Mouse (Mus musculus) C2C12 (cell line): ENCODE measurements around the gene Tbc1d17. TPM values are rescaled to one million over a fixed set of nuclear protein-coding genes. Genes with fewer than 3 reads are reported as not detected.
"Not testable (repeated sequence)": the region's sequence is repeated elsewhere in the genome, so short reads cannot be mapped to it uniquely, and the experiment has no call there.

Source experiments
- H3K27me3 ChIP-seq: one replicate; pipeline ENCODE4 v1.6.1; 2011; ENCODE audit not compliant: control insufficient read depth, insufficient read depth, insufficient read length
- H3K36me3 ChIP-seq: one replicate; pipeline ENCODE4 v1.6.1; 2011; ENCODE audit not compliant: control insufficient read depth, insufficient read depth
- H3K4me3 ChIP-seq: one replicate; pipeline ENCODE4 v1.5.1; 2011; ENCODE audit warnings: mild to moderate bottlenecking, control low read depth; ENCODE audit not compliant: poor library complexity, insufficient read depth, severe bottlenecking
- H3K79me2 ChIP-seq: one replicate; pipeline ENCODE4 v1.6.1; 2011; ENCODE audit not compliant: control insufficient read depth, insufficient read depth
- H3K79me3 ChIP-seq: one replicate; pipeline ENCODE4 v1.6.1; 2011; ENCODE audit warnings: low read depth, control low read depth
- H3ac ChIP-seq: one replicate; pipeline ENCODE3; 2011; ENCODE audit warnings: low read depth; ENCODE audit not compliant: control insufficient read depth, insufficient read length
- CEBPB ChIP-seq: IDR thresholded peaks from one replicate; pipeline ENCODE4 v1.6.1; 2011; ENCODE audit warnings: low read depth, mild to moderate bottlenecking, control low read depth, moderate library complexity
- CTCF ChIP-seq: IDR thresholded peaks from one replicate; pipeline ENCODE4 v1.5.1; 2011; ENCODE audit not compliant: control insufficient read depth, insufficient read depth, insufficient read length
- FOSL1 ChIP-seq: IDR thresholded peaks from one replicate; pipeline ENCODE4 v1.8.0; 2011; ENCODE audit warnings: mild to moderate bottlenecking, low read length; ENCODE audit not compliant: poor library complexity, insufficient read depth, severe bottlenecking
- MAX ChIP-seq: IDR thresholded peaks from one replicate; pipeline ENCODE4 v1.6.1; 2011; ENCODE audit warnings: mild to moderate bottlenecking, control low read depth
- MYOD1 ChIP-seq: IDR thresholded peaks from one replicate; pipeline ENCODE4 v1.6.1; 2011; ENCODE audit warnings: low read depth; ENCODE audit not compliant: control insufficient read depth, insufficient read length
- MYOG ChIP-seq: IDR thresholded peaks from one replicate; pipeline ENCODE4 v1.6.1; 2011; ENCODE audit not compliant: control insufficient read depth, insufficient read length; ENCODE audit errors: extremely low read depth
- USF1 ChIP-seq: IDR thresholded peaks from one replicate; pipeline ENCODE4 v1.6.1; 2011; ENCODE audit warnings: low read depth, mild to moderate bottlenecking, control low read depth, moderate library complexity
- polyA plus RNA-seq: library from polyadenylated mRNA; unstranded; fragments of >200 nt; fragmentation: generic; extraction: Trizol; gene quantifications from one replicate; pipeline ENCODE4 v1.2.1, GENCODE M21; 2012; ENCODE audit warnings: missing spikeins

Gene Tbc1d17
- polyA plus RNA-seq, 1 experiment = 38.4 TPM

GRCm38 (mm10) chr7:44888256-44889105, 39.6 kb upstream of the Tbc1d17 start:
- no peaks in the 10 kb centered on the region for H3K27me3 ChIP-seq
- peaks cover 31% of the 10 kb centered on the region for H3K79me3 ChIP-seq
- no peak for TF ChIP-seq MAX
- TF ChIP-seq MYOD1 = no peak
- TF ChIP-seq CEBPB = no peak
- TF ChIP-seq USF1 = no peak
- no peak for TF ChIP-seq FOSL1
- no peak for TF ChIP-seq CTCF
- TF ChIP-seq MYOG = no peak
- H3ac ChIP-seq = no peak overlapping the region
- H3K79me2 ChIP-seq = peaks cover 61% of the 10 kb centered on the region
- H3K36me3 ChIP-seq = peaks cover 22% of the 10 kb centered on the region
- H3K4me3 ChIP-seq = no peak overlapping the region

GRCm38 (mm10) chr7:44886964-44887363, 38.1 kb upstream of the Tbc1d17 start:
- H3K79me3 ChIP-seq = peaks cover 30% of the 10 kb centered on the region
- no peak overlapping the region for H3K4me3 ChIP-seq
- H3ac ChIP-seq = no peak overlapping the region
- TF ChIP-seq MAX (no peak), FOSL1 (no peak), CTCF (no peak), CEBPB (no peak), MYOD1 (no peak), USF1 (no peak)
- H3K27me3 ChIP-seq = no peaks in the 10 kb centered on the region
- H3K79me2 ChIP-seq = peaks cover 58% of the 10 kb centered on the region
- peaks cover 28% of the 10 kb centered on the region for H3K36me3 ChIP-seq

GRCm38 (mm10) chr7:44884637-44885036, 35.8 kb upstream of the Tbc1d17 start:
- no peak overlapping the region for H3K4me3 ChIP-seq
- no peak overlapping the region for H3ac ChIP-seq
- TF ChIP-seq MAX (no peak), USF1 (no peak)
- H3K36me3 ChIP-seq = peaks cover 32% of the 10 kb centered on the region
- H3K79me2 ChIP-seq = peaks cover 35% of the 10 kb centered on the region
- H3K79me3 ChIP-seq = peaks cover 12% of the 10 kb centered on the region
- H3K27me3 ChIP-seq = no peaks in the 10 kb centered on the region

- Histone ChIP-seq H3K36me3 (peaks cover 22% of the 10 kb centered on the region), H3K79me3 (peaks cover 4% of the 10 kb centered on the region), H3K27me3 (no peaks in the 10 kb centered on the region), H3K79me2 (peaks cover 19% of the 10 kb centered on the region), H3K4me3 (no peak overlapping the region), H3ac (no peak overlapping the region)
- TF ChIP-seq FOSL1 (no peak), MYOD1 (no peak), MAX (no peak), USF1 (no peak), CEBPB (no peak), MYOG (no peak), CTCF (no peak)
Observed at GRCm38 (mm10) chr7:44883036-44883435, 34.2 kb upstream of the Tbc1d17 start.

GRCm38 (mm10) chr7:44877833-44878232, 29.0 kb upstream of the Tbc1d17 start:
- H3K4me3 ChIP-seq = no peak overlapping the region
- no peak overlapping the region for H3ac ChIP-seq
- H3K79me2 ChIP-seq = no peaks in the 10 kb centered on the region
- H3K27me3 ChIP-seq = no peaks in the 10 kb centered on the region
- H3K79me3 ChIP-seq = no peaks in the 10 kb centered on the region
- TF ChIP-seq CTCF = no peak
- no peak for TF ChIP-seq FOSL1
- no peak for TF ChIP-seq MAX
- TF ChIP-seq MYOG = no peak
- TF ChIP-seq MYOD1 = no peak
- no peak for TF ChIP-seq USF1
- no peak for TF ChIP-seq CEBPB
- peaks cover 9% of the 10 kb centered on the region for H3K36me3 ChIP-seq

- Histone ChIP-seq H3K79me2 (peaks cover 21% of the 10 kb centered on the region), H3K79me3 (peaks cover 19% of the 10 kb centered on the region)
- H3ac ChIP-seq, H3K4me3 ChIP-seq, H3K36me3 ChIP-seq, H3K27me3 ChIP-seq: not testable (repeated sequence)
Observed at GRCm38 (mm10) chr7:44871774-44872173, 22.9 kb upstream of the Tbc1d17 start.
